Mouse (Mus musculus): ENCODE measurements around the gene 2900092C05Rik. TPM values are rescaled to one million over a fixed set of nuclear protein-coding genes. Genes with fewer than 3 reads are reported as not detected.

Gene 2900092C05Rik
- total and polyA plus RNA-seq, 3 experiments, result not detected

- H3K36me3 ChIP-seq (ENCODE audit: control insufficient read depth, insufficient read depth, low read length), result peaks cover 28% of the 10 kb centered on the region
- 96% methylated on average over 1 of the region's 1 CpGs for WGBS
- DNase-seq, result no peak
- TF ChIP-seq EP300 (IDR thresholded peaks at IDR 0.05; ENCODE audit: insufficient read depth, low read depth, low read length) (no peak), POLR2A (IDR thresholded peaks at IDR 0.05; ENCODE audit: insufficient read depth, low read depth, low read length) (no peak)
- no peak overlapping the region for H3K9ac ChIP-seq (ENCODE audit: low read depth, low read length)
- no peaks in the 10 kb centered on the region for H3K27me3 ChIP-seq (ENCODE audit: control insufficient read depth, insufficient read depth, low read length)
- H3K4me3 ChIP-seq, result no peak overlapping the region
- H3K27ac ChIP-seq, result no peak overlapping the region
- H3K4me1 ChIP-seq (ENCODE audit: control insufficient read depth, insufficient read depth, low read length), result no peaks in the 10 kb centered on the region
- no peaks in the 10 kb centered on the region for H3K79me2 ChIP-seq (replicated peaks; ENCODE audit: control insufficient read depth, insufficient read depth, low read length)
- intact Hi-C loops (cut with DNase I), result no loop called here
These were observed 26.4 kb upstream of the 2900092C05Rik start for GRCm38 (mm10) chr7:12485956-12486355.

GRCm38 (mm10) chr7:12486691-12487090 is 25.6 kb upstream of the 2900092C05Rik start:
- Histone ChIP-seq H3K36me3 (ENCODE audit: control insufficient read depth, insufficient read depth, low read length) (peaks cover 29% of the 10 kb centered on the region), H3K4me3 (no peak overlapping the region), H3K27me3 (ENCODE audit: control insufficient read depth, insufficient read depth, low read length) (no peaks in the 10 kb centered on the region), H3K27ac (no peak overlapping the region), H3K4me1 (ENCODE audit: control insufficient read depth, insufficient read depth, low read length) (no peaks in the 10 kb centered on the region), H3K79me2 (replicated peaks; ENCODE audit: control insufficient read depth, insufficient read depth, low read length) (no peaks in the 10 kb centered on the region), H3K9ac (ENCODE audit: low read depth, low read length) (no peak overlapping the region)
- intact Hi-C loops (cut with DNase I), result no loop called here
- DNase-seq, result no peak
- no peak for TF ChIP-seq EP300 (IDR thresholded peaks at IDR 0.05; ENCODE audit: insufficient read depth, low read depth, low read length)
- TF ChIP-seq CTCF (IDR thresholded peaks at IDR 0.05), result no peak
- TF ChIP-seq POLR2A (IDR thresholded peaks at IDR 0.05; ENCODE audit: insufficient read depth, low read depth, low read length), result no peak

GRCm38 (mm10) chr7:12510913-12511312 is 1.4 kb upstream of the 2900092C05Rik start:
- no peaks in the 10 kb centered on the region for H3K79me2 ChIP-seq (replicated peaks; ENCODE audit: control insufficient read depth, insufficient read depth, low read length)
- intact Hi-C loops (cut with DNase I), result no loop called here
- H3K4me3 ChIP-seq, result no peak overlapping the region
- no peak for DNase-seq
- H3K9ac ChIP-seq (ENCODE audit: low read depth, low read length), result no peak overlapping the region
- no peak for TF ChIP-seq CTCF (IDR thresholded peaks at IDR 0.05)
- TF ChIP-seq POLR2A (IDR thresholded peaks at IDR 0.05; ENCODE audit: insufficient read depth, low read depth, low read length), result no peak
- no peak for TF ChIP-seq EP300 (IDR thresholded peaks at IDR 0.05; ENCODE audit: insufficient read depth, low read depth, low read length)
- H3K27me3 ChIP-seq (ENCODE audit: control insufficient read depth, insufficient read depth, low read length), result no peaks in the 10 kb centered on the region
- H3K27ac ChIP-seq, result no peak overlapping the region
- 49% methylated on average over 1 of the region's 1 CpGs for WGBS
- no peaks in the 10 kb centered on the region for H3K4me1 ChIP-seq (ENCODE audit: control insufficient read depth, insufficient read depth, low read length)
- H3K36me3 ChIP-seq (ENCODE audit: control insufficient read depth, insufficient read depth, low read length), result no peaks in the 10 kb centered on the region

Other genes starting within 250 kb of the 2900092C05Rik start
- not detected for gene Vmn1r81, start 244.2 kb upstream of the 2900092C05Rik start, total RNA-seq (2021)
- not detected in 2 replicates for gene Vmn1r81, start 244.2 kb upstream of the 2900092C05Rik start, polyA plus RNA-seq (2012; rRNA removed)
- gene Vmn1r82, start 212.1 kb upstream of the 2900092C05Rik start, total RNA-seq (2021), result not detected
- gene Vmn1r82, start 212.1 kb upstream of the 2900092C05Rik start, polyA plus RNA-seq (2012; rRNA removed), result not detected in 2 replicates
- gene Vmn1r83, start 183.0 kb upstream of the 2900092C05Rik start, total RNA-seq (2021), result not detected
- gene Vmn1r83, start 183.0 kb upstream of the 2900092C05Rik start, polyA plus RNA-seq (2012; rRNA removed), result not detected in 2 replicates
- gene Vmn1r84, start 143.2 kb upstream of the 2900092C05Rik start, total RNA-seq (2021), result not detected
- gene Vmn1r84, start 143.2 kb upstream of the 2900092C05Rik start, polyA plus RNA-seq (2012; rRNA removed), result not detected in 2 replicates
- 1 to 10 TPM; 1.4 to 1.8 TPM for gene Zfp551, start 89.8 kb upstream of the 2900092C05Rik start, total RNA-seq (2021)
- gene Zfp551, start 89.8 kb upstream of the 2900092C05Rik start, polyA plus RNA-seq (2012; rRNA removed), result 0.76 and 2.1 TPM in 2 replicates
- 1 to 10 TPM; 7.6 to 9.4 TPM for gene Zfp606, start 34.2 kb upstream of the 2900092C05Rik start, total RNA-seq (2021)
- gene Zfp606, start 34.2 kb upstream of the 2900092C05Rik start, polyA plus RNA-seq (2012; rRNA removed), result 2.4 and 4.3 TPM in 2 replicates
- not detected for gene Vmn2r53, start 96.3 kb downstream of the 2900092C05Rik start, total RNA-seq (2021)
- not detected in 2 replicates for gene Vmn2r53, start 96.3 kb downstream of the 2900092C05Rik start, polyA plus RNA-seq (2012; rRNA removed)
- gene Vmn2r54, start 127.8 kb downstream of the 2900092C05Rik start, total RNA-seq (2021), result not detected
- gene Vmn2r54, start 127.8 kb downstream of the 2900092C05Rik start, polyA plus RNA-seq (2012; rRNA removed), result not detected in 2 replicates
- not detected for gene Vmn2r55, start 172.5 kb downstream of the 2900092C05Rik start, total RNA-seq (2021)
- not detected in 2 replicates for gene Vmn2r55, start 172.5 kb downstream of the 2900092C05Rik start, polyA plus RNA-seq (2012; rRNA removed)
- gene Vmn2r56, start 222.5 kb downstream of the 2900092C05Rik start, total RNA-seq (2021), result not detected
- gene Vmn2r56, start 222.5 kb downstream of the 2900092C05Rik start, polyA plus RNA-seq (2012; rRNA removed), result not detected in 2 replicates

Measured in heart, adult 2 months (tissue).